Mouse (Mus musculus) gastrocnemius, postnatal 10 days (tissue): ENCODE measurements around the gene Ulk4. TPM values are rescaled to one million over a fixed set of nuclear protein-coding genes. Genes with fewer than 3 reads are reported as not detected.

Source experiments
- DNase-seq: peaks from one replicate; pipeline ENCODE4 v3.0.0; 2021; ENCODE audit warnings: mixed read lengths
- total RNA-seq, 2 experiments: library from RNA; stranded (reverse); gene quantifications; 2 replicates each; pipeline ENCODE4 v1.2.3; 2021

Gene Ulk4
- total RNA-seq, 2 experiments from 2014 or later = 0.80 to 0.97 TPM

DNA sequence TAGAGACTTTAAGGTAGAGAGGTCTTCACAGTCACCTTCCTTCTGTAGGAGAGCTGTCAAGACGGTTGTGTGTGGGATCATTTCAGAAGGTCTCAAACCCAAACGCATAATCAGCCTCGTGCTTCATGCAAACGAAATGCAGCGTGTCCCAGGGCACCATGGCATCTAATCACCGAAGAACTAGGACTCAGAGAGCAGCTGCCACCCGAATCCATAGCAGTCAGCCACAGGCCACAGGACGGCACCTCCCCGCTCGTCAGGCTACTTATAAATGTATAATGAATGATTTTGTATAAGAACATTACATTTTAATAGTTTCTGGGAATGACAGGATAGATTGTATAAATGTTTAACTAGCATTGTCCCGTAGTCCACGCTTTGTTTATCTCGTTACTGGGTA lies 257.1 kb downstream of the Ulk4 start:
- no peak for DNase-seq

- DNase-seq = no peak
These were observed 258.3 kb downstream of the Ulk4 start for GRCm38 (mm10) chr9:121018524-121019315.

- no peak for DNase-seq
These were observed 261.0 kb downstream of the Ulk4 start for GRCm38 (mm10) chr9:121015810-121016502.

DNA sequence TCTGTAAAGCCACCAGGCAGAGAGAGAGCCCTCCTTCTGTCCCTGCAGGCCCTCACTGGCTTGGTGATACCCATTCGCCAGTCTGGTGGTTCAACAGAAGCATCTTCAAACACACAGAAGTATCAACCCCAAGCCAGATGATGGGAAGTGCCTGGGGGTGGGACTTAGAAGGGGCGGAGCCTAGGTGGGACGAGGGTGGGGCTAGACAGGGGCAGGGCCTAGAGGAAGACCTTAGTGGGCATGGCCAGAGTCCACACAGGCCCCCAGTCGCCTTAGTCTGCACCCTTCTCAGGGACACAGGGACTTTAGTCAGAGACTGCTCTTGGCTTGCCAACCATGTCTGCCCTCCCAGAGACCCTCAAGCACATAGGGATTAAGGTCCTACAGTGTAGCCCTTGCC lies 265.5 kb downstream of the Ulk4 start:
- no peak for DNase-seq

DNA sequence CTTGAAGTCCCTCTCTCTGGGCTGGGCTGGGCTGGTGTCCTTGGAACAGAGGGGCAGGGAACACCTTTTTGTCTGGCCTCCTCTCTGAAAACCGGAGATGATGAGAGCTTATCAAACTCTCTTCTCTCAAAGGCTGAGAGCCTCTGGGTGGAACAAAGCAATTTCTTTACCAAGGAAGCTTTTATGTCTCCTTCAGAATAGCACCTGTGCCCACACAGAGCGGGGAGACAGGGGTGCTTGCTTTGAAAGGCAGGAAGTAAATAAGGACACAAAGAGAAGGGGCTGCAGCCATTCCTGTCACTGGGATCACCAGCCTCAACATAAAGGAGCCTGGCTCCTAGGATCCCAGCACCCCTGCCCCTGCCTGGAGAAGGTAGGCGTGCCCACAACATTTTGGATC lies 266.5 kb downstream of the Ulk4 start:
- no peak for DNase-seq

DNA sequence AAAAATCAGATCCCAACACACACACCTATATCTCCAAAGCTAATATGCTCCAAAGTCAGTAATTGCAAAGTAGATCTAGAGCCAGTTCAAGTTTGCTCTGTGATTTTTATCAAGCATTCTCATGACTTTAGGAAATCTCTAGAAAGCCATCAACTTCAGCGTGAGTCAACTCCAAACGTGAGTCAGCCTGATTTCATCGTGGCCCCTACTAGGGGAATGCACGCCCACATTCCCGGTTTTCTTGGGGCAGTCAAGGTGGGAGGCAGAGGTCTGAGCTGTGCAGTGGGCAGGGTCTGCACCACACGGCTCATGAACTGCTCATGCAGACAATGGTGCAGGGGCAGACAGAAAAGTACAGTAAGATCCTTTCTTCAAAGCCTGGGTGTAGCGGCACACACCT lies 271.0 kb downstream of the Ulk4 start:
- DNase-seq = no peak

GRCm38 (mm10) chr9:121001681-121002540 lies 275.1 kb downstream of the Ulk4 start:
- DNase-seq = no peak

GRCm38 (mm10) chr9:121000641-121001320 lies 276.2 kb downstream of the Ulk4 start:
- no peak for DNase-seq

- no peak for DNase-seq
These were observed 278.3 kb downstream of the Ulk4 start for GRCm38 (mm10) chr9:120998696-120999095.

GRCm38 (mm10) chr9:120994223-120995155 lies 282.5 kb downstream of the Ulk4 start:
- no peak for DNase-seq

DNA sequence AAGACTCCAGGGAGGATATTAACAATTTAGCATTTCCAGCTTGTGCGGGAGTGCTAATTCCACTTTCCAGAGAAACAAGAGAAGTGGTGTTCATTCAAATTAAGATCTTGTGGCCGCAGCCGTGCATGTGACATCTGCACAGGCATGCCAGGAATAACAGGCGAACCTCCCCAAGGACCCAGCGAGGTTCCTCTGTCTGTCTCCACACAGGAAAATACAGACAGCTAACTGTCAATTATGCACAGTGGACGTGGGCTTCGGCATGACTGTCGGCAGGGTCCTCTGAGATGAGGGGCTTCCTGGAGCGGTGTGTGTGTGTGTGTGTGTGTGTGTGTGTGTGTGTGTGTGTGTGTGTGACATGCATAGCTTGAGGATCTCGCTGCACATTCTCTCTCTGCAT lies 284.0 kb downstream of the Ulk4 start:
- no peak for DNase-seq

DNA sequence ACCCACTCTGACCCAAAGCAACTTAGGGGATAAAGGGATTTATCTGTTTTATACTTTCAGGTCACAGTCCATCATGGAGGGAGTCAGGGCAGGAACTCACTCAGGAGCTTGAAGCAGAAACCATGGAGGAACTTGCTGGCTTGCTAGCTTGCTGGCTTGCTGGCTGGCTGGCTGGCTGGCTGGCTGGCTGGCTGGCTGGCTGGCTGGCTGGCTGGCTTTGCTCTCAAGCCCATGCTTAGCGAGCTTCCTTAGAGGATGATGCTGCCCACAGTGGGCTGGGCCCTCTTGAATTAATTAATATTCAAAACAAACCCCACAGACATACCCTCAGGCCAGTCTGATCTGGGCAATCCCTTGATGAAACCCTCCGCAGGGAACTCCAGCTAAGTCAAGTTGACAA lies 285.2 kb downstream of the Ulk4 start:
- DNase-seq = no peak

GRCm38 (mm10) chr9:120989806-120990700 lies 286.9 kb downstream of the Ulk4 start:
- DNase-seq = no peak

DNA sequence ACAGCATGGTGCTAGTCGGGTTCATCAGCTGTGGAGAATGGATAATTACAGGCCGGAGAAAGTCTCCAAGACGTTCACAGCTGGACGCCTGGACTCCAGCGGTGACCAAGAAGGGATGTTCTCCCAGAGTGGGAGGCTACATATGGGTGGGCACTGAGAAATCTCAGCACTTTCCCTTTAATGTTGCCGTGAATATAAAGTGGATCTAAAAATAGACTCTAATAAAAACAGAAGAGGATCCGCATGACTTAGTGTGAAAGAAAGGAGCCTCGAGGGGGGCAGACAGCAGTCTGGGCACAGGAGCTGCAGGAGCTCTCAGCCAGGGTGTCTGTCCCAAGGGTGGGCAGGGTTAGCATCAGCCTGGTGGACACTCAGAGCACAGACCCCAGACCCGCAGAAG lies 288.9 kb downstream of the Ulk4 start:
- no peak for DNase-seq

- no peak for DNase-seq
These were observed 290.0 kb downstream of the Ulk4 start for GRCm38 (mm10) chr9:120986994-120987393.

- DNase-seq = no peak
These were observed 290.7 kb downstream of the Ulk4 start for GRCm38 (mm10) chr9:120986255-120986654.

GRCm38 (mm10) chr9:120985524-120985923 lies 291.5 kb downstream of the Ulk4 start:
- no peak for DNase-seq

DNA sequence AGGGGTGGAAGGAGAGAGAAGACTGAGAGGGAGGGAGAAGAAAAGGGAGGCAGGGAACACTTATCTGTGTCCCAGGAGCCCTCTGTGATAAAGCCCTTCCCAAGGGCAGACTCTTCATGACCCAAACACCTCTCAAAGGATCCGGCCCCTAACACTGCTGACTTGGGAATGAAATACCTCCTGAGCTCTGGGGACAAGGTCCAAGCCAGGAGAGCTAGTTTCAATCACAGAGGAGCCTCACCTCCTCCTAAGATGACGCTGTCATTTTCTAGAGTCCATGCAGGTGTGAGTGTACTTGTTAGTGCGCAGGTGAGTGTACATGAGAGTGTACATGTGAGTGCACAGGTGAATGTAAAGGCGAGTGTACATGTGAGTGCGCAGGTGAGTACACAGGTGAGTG lies 292.0 kb downstream of the Ulk4 start:
- no peak for DNase-seq

GRCm38 (mm10) chr9:120984509-120984908 lies 292.5 kb downstream of the Ulk4 start:
- DNase-seq = no peak

GRCm38 (mm10) chr9:120983849-120984248 lies 293.1 kb downstream of the Ulk4 start:
- no peak for DNase-seq
